Mouse (Mus musculus): ENCODE data around the gene Gm45337.
A peak's percentile ranks its signal among the peaks of the same experiment; 100 is the strongest.

- TF ChIP-seq POLR2AphosphoS5 (IDR thresholded peaks at IDR 0.05; ENCODE audit: insufficient replicate concordance, low read depth, low read length), result no peak
- peak; percentile 51; the same call in 1 of the 2 replicates for TF ChIP-seq CTCF (IDR thresholded peaks at IDR 0.05; ENCODE audit: low read depth, low read length)
Observed at GRCm38 (mm10) chr7:142097776-142098175, 46.6 kb downstream of the Gm45337 start.
